Mouse (Mus musculus) kidney, embryonic 14.5 days (tissue): ENCODE measurements around the gene Scaper. TPM values are rescaled to one million over a fixed set of nuclear protein-coding genes. Genes with fewer than 3 reads are reported as not detected.
A peak's percentile ranks its signal among the peaks of the same experiment; 100 is the strongest.

Experiments
- ATAC-seq: fragments of 200-750 bp; cut with Nextera tagmentation; 2 replicates; pipeline ENCODE4 v1.8.0; 2017; ENCODE audit warnings: moderate number of reproducible peaks, mild to moderate bottlenecking, moderate TSS enrichment, moderate library complexity; ENCODE audit not compliant: low FRiP score, low TSS enrichment
- H3K27ac ChIP-seq: fragments of 300-500 bp; sonication (generic); 2 replicates; pipeline ENCODE4 v1.5.1; 2014; ENCODE audit warnings: low read depth, mild to moderate bottlenecking, low read length, moderate library complexity, mixed read lengths
- H3K27me3 ChIP-seq: fragments of 300-500 bp; sonication (generic); 2 replicates; pipeline ENCODE4 v1.6.1; 2014; ENCODE audit warnings: mild to moderate bottlenecking, low read length; ENCODE audit not compliant: control insufficient read depth, insufficient read depth
- H3K36me3 ChIP-seq: fragments of 300-500 bp; sonication (generic); 2 replicates; pipeline ENCODE4 v1.6.1; 2014; ENCODE audit warnings: low read length, mixed read lengths; ENCODE audit not compliant: control insufficient read depth, insufficient read depth
- H3K4me1 ChIP-seq: fragments of 300-500 bp; sonication (generic); 2 replicates; pipeline ENCODE4 v1.6.1; 2014; ENCODE audit warnings: low read length, mixed read lengths; ENCODE audit not compliant: control insufficient read depth, insufficient read depth
- H3K4me2 ChIP-seq: fragments of 300-500 bp; sonication (generic); replicated peaks from 2 replicates; pipeline ENCODE4 v1.6.1; 2014; ENCODE audit warnings: low read depth, mild to moderate bottlenecking, low read length
- H3K4me3 ChIP-seq: fragments of 300-500 bp; sonication (generic); 2 replicates; pipeline ENCODE4 v1.5.1; 2014; ENCODE audit warnings: mild to moderate bottlenecking, low read length
- H3K9ac ChIP-seq: fragments of 300-500 bp; sonication (generic); 2 replicates; pipeline ENCODE4 v1.6.1; 2014; ENCODE audit warnings: low read depth, mild to moderate bottlenecking, low read length, moderate library complexity
- H3K9me3 ChIP-seq: fragments of 300-500 bp; sonication (generic); 2 replicates; pipeline ENCODE4 v1.6.1; 2016; ENCODE audit warnings: low read length; ENCODE audit not compliant: control insufficient read depth
- WGBS: fragments of 180-500 bp; shearing (Covaris S2); extraction: QIAGEN DNeasy Blood & Tissue Kit; methylation state at CpG from one replicate; pipeline ENCODE4 v1.1.7; 2014; 5-methylcytosine and 5-hydroxymethylcytosine counted together
- polyA plus RNA-seq: library from polyadenylated mRNA; unstranded; fragments of >200 nt; fragmentation: Nextera tagmentation; extraction: Ambion mirVana; gene quantifications from 2 replicates; pipeline ENCODE4 v1.2.1, GENCODE M21; 2014

The Scaper gene
- polyA plus RNA-seq, result 8.9 and 10.3 TPM in 2 replicates

DNA sequence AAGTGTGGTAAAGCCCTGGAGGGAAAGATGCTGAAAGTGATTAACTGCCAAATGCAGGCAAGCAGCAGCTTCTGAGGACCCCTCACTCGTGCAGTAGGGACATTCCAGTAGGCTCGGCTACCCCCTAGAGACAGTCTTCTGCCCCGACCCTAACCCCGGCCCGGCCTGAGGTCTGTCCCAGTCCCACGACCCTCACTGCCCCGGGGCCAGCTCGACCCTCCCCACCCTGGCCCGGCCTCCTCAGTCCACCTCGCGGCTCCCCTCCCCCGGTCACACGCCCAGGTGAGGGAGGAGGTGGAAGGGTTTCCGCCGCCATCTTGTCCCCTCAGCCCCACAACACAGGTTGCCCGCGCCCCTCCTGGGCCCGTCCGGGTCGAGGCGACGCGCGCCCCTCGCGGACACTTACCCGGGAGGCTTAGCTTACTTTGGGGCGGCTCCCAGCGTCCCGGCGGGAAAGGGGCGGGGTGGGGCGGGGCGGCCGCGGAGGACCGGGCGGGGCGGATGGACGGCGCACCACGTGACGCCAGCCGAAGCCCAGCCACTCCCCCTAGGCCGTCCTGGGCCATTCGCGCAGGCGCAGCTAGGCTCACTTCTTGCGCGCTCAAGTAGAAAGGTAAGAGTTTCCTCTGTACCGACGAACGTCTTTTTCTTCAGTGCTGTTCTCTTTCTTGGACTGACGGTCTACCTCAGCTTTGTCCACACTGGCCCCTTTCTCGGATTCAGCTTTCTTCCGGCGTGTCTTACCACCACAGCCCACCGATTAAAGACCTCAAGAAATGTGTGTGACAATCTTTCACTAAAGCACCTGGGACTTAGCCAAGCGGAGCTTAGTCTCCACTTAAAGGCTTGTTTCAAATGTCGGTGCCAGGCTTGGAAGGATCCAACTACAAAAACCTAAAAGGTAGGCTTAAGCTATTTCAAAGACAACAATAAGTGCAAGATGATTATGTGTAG, at the start of gene Scaper:
Scaper (minus strand) TSS at position 456 of the 954 bp plus-strand sequence.
- H3K9me3 ChIP-seq, result no peaks in the 10 kb centered on the region
- ATAC-seq, result peak; percentile 99
- WGBS, result under 1% methylated on average over 43 of the region's 60 CpGs
- H3K4me2 ChIP-seq, result peak within 1 kb of the TSS; percentile 60
- H3K27me3 ChIP-seq, result no peaks in the 10 kb centered on the region
- H3K4me1 ChIP-seq, result peaks cover 13% of the 10 kb centered on the region
- H3K4me3 ChIP-seq, result peak within 1 kb of the TSS; percentile 80
- H3K36me3 ChIP-seq, result no peaks in the 10 kb centered on the region
- H3K27ac ChIP-seq, result peak within 1 kb of the TSS; percentile 78
- H3K9ac ChIP-seq, result peak within 1 kb of the TSS; percentile 80

DNA sequence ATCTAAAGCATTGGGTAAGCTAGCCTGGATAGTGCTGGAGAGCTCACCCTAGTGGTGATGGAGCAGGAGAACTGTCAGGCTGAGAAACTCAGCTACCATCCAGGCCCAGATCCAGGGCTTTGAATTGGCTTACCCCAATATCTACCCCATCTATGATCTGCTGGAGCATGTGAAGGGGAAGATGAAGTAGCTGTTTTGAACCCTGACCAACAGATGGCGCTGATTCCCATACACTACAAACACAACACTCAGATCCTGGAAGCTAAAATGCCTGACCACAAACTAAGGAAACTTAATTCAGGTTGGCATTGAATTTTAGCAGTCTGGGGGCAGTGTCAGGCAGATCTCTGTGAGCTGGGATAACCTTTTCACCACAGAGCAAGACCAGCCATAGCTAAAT, 8.9 kb upstream of the Scaper start:
- Histone ChIP-seq H3K9ac (no peak overlapping the region), H3K27ac (no peak overlapping the region), H3K4me3 (no peak overlapping the region), H3K4me1 (no peaks in the 10 kb centered on the region), H3K4me2 (no peak overlapping the region), H3K36me3 (no peaks in the 10 kb centered on the region), H3K9me3 (no peaks in the 10 kb centered on the region), H3K27me3 (no peaks in the 10 kb centered on the region)
- ATAC-seq, result no peak
- 9% methylated on average over 1 of the region's 1 CpGs for WGBS

DNA sequence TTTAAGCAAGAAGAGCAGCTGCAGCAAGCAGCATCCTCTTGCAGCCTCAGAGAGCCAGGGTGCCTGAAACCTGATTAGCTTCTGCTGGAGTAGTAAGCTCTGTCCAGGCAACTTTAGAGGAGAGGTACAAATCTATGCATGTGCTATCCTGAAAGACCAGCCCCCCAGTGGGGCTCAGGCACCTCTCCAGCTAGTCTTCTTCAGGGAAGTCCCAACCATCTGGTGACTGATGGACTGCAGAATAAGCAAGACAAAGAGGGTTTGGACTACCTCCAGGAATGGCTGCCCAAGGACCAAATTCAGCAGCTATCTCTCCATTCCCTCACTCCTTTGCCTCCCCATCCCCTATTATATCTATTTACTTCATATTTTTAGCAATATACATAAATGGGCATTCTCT, 3.4 kb upstream of the Scaper start:
- Histone ChIP-seq H3K9ac (no peak overlapping the region), H3K27me3 (no peaks in the 10 kb centered on the region), H3K27ac (no peak overlapping the region), H3K9me3 (no peaks in the 10 kb centered on the region), H3K4me1 (peaks cover 13% of the 10 kb centered on the region), H3K4me2 (no peak overlapping the region), H3K4me3 (no peak overlapping the region), H3K36me3 (no peaks in the 10 kb centered on the region)
- ATAC-seq, result no peak

DNA sequence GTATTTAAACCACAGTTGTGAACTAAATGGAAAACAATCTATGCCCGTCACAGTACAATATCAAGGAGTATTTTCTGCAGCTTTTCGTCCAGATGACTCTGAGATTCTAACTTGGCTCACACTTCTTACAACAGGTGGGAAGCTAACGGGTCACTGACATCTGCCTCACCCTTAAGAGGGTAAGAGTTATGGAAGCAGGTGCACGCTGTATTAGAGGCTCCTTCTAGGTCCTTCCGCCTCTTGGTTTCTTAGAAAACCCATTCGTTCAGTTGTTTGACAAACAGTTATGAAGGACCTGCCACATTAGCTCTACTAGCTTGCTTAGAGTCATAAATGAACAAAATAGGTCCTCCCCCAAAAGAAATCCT, 683 bp upstream of the Scaper start:
- Histone ChIP-seq H3K27ac (no peak overlapping the region), H3K36me3 (no peaks in the 10 kb centered on the region)

DNA sequence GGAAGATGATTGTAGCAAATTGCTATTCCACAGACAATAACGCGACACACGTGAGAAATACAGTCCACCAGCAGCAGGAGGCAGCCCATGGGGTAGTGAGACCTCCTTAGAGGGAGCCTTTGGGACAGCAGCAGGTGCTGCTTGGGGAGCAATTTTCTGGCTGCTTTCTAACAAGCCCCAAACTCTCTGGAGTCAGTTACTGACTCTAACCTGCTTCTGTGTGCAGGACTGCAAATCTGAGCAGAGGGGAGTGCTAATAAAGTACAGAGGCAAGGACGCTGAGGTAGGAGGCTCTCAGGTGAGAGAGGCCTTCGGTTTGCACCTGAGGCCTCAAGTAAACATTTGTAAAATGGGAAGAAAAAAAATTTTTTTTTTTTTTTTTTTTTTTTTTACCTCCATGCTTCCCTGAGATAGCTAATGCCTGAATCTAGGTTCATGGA, 675 bp downstream of the Scaper start:
- Histone ChIP-seq H3K36me3 (no peaks in the 10 kb centered on the region), H3K9ac (peak overlapping the region; percentile 80), H3K9me3 (no peaks in the 10 kb centered on the region), H3K4me2 (peak overlapping the region; percentile 60), H3K4me3 (peak overlapping the region; percentile 80), H3K4me1 (peaks cover 13% of the 10 kb centered on the region), H3K27ac (peak overlapping the region; percentile 78), H3K27me3 (no peaks in the 10 kb centered on the region)
- WGBS, result 44% methylated on average over 5 of the region's 5 CpGs
- ATAC-seq, result no peak

More for the DNA sequence above, 683 bp upstream of the Scaper start:
- H3K4me2 ChIP-seq, result peak overlapping the region; percentile 60
- H3K4me3 ChIP-seq, result peak overlapping the region; percentile 80
- H3K9ac ChIP-seq, result peak overlapping the region; percentile 80; the same call in 1 of the 2 replicates
- no peaks in the 10 kb centered on the region for H3K27me3 ChIP-seq
- 47% methylated on average over 6 of the region's 6 CpGs for WGBS
- peaks cover 13% of the 10 kb centered on the region for H3K4me1 ChIP-seq
- no peaks in the 10 kb centered on the region for H3K9me3 ChIP-seq
- no peak for ATAC-seq

DNA sequence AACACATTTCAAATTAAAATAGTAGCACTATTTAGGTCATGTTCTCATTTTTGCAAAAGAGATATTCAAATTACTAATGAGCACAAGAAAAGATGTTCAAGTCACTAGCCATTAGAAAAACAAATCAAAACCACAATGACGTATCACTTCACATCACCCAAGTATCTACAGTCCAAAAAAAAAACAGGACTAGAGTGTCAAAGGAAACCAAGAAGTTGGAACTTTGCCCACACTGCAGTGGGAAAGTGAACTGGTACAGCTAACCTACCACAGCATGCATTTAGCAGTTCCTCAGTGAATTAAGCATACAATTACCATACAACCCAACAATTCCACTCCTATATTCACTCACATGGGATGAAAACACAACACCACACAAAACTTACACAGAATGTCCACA, 5.4 kb downstream of the Scaper start:
- no peak overlapping the region for H3K4me2 ChIP-seq
- H3K4me3 ChIP-seq, result no peak overlapping the region
- H3K36me3 ChIP-seq, result no peaks in the 10 kb centered on the region
- H3K9me3 ChIP-seq, result no peaks in the 10 kb centered on the region
- H3K27ac ChIP-seq, result no peak overlapping the region
- no peaks in the 10 kb centered on the region for H3K27me3 ChIP-seq
- no peak overlapping the region for H3K9ac ChIP-seq
- ATAC-seq, result no peak
- H3K4me1 ChIP-seq, result peaks cover 2% of the 10 kb centered on the region; the same call in 1 of the 2 replicates
- 78% methylated on average over 1 of the region's 1 CpGs for WGBS

DNA sequence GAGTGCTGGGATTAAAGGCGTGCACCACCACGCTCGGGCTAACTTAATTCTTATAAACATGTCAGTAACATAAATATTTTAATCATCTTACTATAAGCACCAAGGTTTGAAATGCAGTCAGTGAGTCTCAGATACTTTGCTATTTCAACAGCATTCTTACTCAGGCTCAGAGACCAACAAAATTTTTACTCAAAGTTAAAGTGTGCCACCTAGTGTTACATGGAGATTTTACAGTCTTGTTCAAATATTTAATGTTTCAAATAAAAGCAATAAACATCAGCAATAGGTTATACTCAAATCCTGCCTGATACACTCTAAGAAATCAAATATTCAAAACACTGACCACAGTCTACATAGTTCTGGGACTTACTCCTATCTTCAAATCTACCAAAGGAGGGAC, 19.3 kb downstream of the Scaper start:
- Histone ChIP-seq H3K4me1 (no peaks in the 10 kb centered on the region), H3K27ac (no peak overlapping the region), H3K4me3 (no peak overlapping the region), H3K27me3 (no peaks in the 10 kb centered on the region), H3K9ac (no peak overlapping the region), H3K36me3 (no peaks in the 10 kb centered on the region), H3K9me3 (no peaks in the 10 kb centered on the region), H3K4me2 (no peak overlapping the region)
- no peak for ATAC-seq
- 76% methylated on average over 3 of the region's 3 CpGs for WGBS

DNA sequence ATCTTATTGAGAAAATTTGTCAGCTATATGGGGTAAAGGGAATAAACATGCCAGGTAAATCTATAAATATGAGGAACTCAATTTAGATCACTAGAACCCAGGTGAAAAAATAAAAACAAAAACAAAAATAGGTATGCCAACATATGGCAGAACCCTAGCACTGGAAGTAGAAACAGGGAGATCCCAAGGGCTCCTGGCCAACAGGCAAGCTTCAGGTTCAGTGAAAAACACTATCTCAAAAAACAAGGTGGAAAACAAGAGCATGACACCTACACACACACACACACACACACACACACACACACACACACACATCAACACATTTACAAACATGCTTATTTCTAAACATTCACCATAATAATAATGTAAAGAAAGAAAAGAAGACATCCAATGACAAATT, 21.2 kb downstream of the Scaper start:
- Histone ChIP-seq H3K9ac (no peak overlapping the region), H3K27ac (no peak overlapping the region), H3K36me3 (no peaks in the 10 kb centered on the region), H3K4me3 (no peak overlapping the region), H3K4me2 (no peak overlapping the region), H3K9me3 (no peaks in the 10 kb centered on the region), H3K4me1 (no peaks in the 10 kb centered on the region), H3K27me3 (no peaks in the 10 kb centered on the region)
- no peak for ATAC-seq

DNA sequence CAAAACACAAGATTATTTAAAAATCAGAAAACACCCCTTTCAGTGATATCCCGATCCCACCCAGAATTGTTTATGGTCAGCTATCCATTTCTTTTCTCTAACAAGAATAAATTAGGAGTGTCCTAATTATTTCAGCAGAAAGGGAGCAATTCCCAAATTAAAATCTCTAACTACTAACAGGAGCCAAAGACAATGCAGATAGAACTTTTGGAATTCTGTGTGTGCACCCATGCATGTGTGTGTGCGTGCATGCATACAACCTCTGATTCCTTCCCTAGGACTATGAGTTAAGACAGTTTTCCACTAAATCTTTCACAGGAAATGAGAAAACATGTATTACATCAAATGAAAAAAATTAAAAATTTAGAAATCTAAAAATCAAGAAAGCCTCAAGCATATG, 26.4 kb downstream of the Scaper start:
- WGBS, result 90% methylated on average over 2 of the region's 2 CpGs
- no peaks in the 10 kb centered on the region for H3K4me1 ChIP-seq
- no peaks in the 10 kb centered on the region for H3K9me3 ChIP-seq
- no peaks in the 10 kb centered on the region for H3K27me3 ChIP-seq
- H3K27ac ChIP-seq, result no peak overlapping the region
- no peak overlapping the region for H3K9ac ChIP-seq
- H3K36me3 ChIP-seq, result no peaks in the 10 kb centered on the region
- H3K4me3 ChIP-seq, result no peak overlapping the region
- ATAC-seq, result no peak
- no peak overlapping the region for H3K4me2 ChIP-seq
